Mouse (Mus musculus) stomach, embryonic 15.5 days (tissue): ENCODE results near the gene 1700029I15Rik. TPM values are rescaled to one million over a fixed set of nuclear protein-coding genes. Genes with fewer than 3 reads are reported as not detected.

Experiments
- ATAC-seq: fragments of 200-750 bp; cut with Nextera tagmentation; 2 replicates; pipeline ENCODE4 v1.8.0; 2017; ENCODE audit warnings: low read depth, moderate number of reproducible peaks, moderate TSS enrichment; ENCODE audit not compliant: insufficient read depth, low FRiP score
- H3K27ac ChIP-seq: fragments of 300-500 bp; sonication (generic); 2 replicates; pipeline ENCODE4 v1.5.1; 2015; ENCODE audit warnings: mild to moderate bottlenecking, inconsistent platforms
- H3K27me3 ChIP-seq: fragments of 300-500 bp; sonication (generic); replicated peaks from 2 replicates; pipeline ENCODE4 v1.6.1; 2015; ENCODE audit warnings: inconsistent platforms
- H3K36me3 ChIP-seq: fragments of 300-500 bp; sonication (generic); 2 replicates; pipeline ENCODE4 v1.6.1; 2015; ENCODE audit warnings: inconsistent platforms
- H3K4me1 ChIP-seq: fragments of 300-500 bp; sonication (generic); 2 replicates; pipeline ENCODE4 v1.6.1; 2015; ENCODE audit warnings: inconsistent platforms
- H3K4me2 ChIP-seq: fragments of 300-500 bp; sonication (generic); 2 replicates; pipeline ENCODE4 v1.6.1; 2015; ENCODE audit warnings: mild to moderate bottlenecking, inconsistent platforms
- H3K4me3 ChIP-seq: fragments of 300-500 bp; sonication (generic); replicated peaks from 2 replicates; pipeline ENCODE4 v1.5.1; 2015; ENCODE audit warnings: inconsistent platforms
- H3K9ac ChIP-seq: fragments of 300-500 bp; sonication (generic); 2 replicates; pipeline ENCODE4 v1.6.1; 2015; ENCODE audit warnings: inconsistent platforms
- H3K9me3 ChIP-seq: fragments of 300-500 bp; sonication (generic); 2 replicates; pipeline ENCODE4 v1.6.1; 2016; ENCODE audit warnings: inconsistent platforms
- WGBS: fragments of 180-500 bp; shearing (Covaris S2); methylation state at CpG from one replicate; pipeline ENCODE4 v1.1.7; 2015; 5-methylcytosine and 5-hydroxymethylcytosine counted together
- polyA plus RNA-seq: library from polyadenylated mRNA; unstranded; fragments of >200 nt; fragmentation: Nextera tagmentation; extraction: Ambion mirVana; gene quantifications from 2 replicates; pipeline ENCODE4 v1.2.1, GENCODE M21; 2015

Gene 1700029I15Rik
- polyA plus RNA-seq, 1 experiment from 2014 or later: 4.0 TPM

GRCm38 (mm10) chr2:92423702-92424461 is 41.5 kb downstream of the 1700029I15Rik start:
- H3K36me3 ChIP-seq: peaks cover 28% of the 10 kb centered on the region; the same call in 1 of the 2 replicates
- H3K4me1 ChIP-seq: peaks cover 45% of the 10 kb centered on the region
- H3K4me3 ChIP-seq: no peak overlapping the region
- 73% methylated on average over 9 of the region's 9 CpGs for WGBS
- peak overlapping the region; percentile 70 for H3K27ac ChIP-seq
- no peak overlapping the region for H3K4me2 ChIP-seq
- no peak overlapping the region for H3K9ac ChIP-seq
- no peaks in the 10 kb centered on the region for H3K9me3 ChIP-seq
- peak; percentile 37; the same call in 1 of the 2 replicates for ATAC-seq
- H3K27me3 ChIP-seq: no peaks in the 10 kb centered on the region

GRCm38 (mm10) chr2:92424462-92425308 is 42.3 kb downstream of the 1700029I15Rik start:
- Histone ChIP-seq H3K4me1 (peaks cover 47% of the 10 kb centered on the region), H3K4me2 (no peak overlapping the region), H3K27ac (peak overlapping the region; percentile 70), H3K9me3 (no peaks in the 10 kb centered on the region), H3K36me3 (peaks cover 26% of the 10 kb centered on the region; the same call in 1 of the 2 replicates), H3K4me3 (no peak overlapping the region), H3K9ac (no peak overlapping the region), H3K27me3 (no peaks in the 10 kb centered on the region)
- WGBS: 67% methylated on average over 9 of the region's 9 CpGs
- ATAC-seq: peak; percentile 58; the same call in 1 of the 2 replicates

- no peak overlapping the region for H3K9ac ChIP-seq
- peak overlapping the region; percentile 70 for H3K27ac ChIP-seq
- no peak for ATAC-seq
- no peak overlapping the region for H3K4me3 ChIP-seq
- H3K4me2 ChIP-seq: no peak overlapping the region
- H3K9me3 ChIP-seq: no peaks in the 10 kb centered on the region
- H3K36me3 ChIP-seq: peaks cover 22% of the 10 kb centered on the region; the same call in 1 of the 2 replicates
- no peaks in the 10 kb centered on the region for H3K27me3 ChIP-seq
- peaks cover 50% of the 10 kb centered on the region for H3K4me1 ChIP-seq
- WGBS: 69% methylated on average over 4 of the region's 4 CpGs
Measured at GRCm38 (mm10) chr2:92425366-92425765, 43.0 kb downstream of the 1700029I15Rik start.

- 65% methylated on average over 3 of the region's 3 CpGs for WGBS
- no peak for ATAC-seq
- H3K4me1 ChIP-seq: peaks cover 58% of the 10 kb centered on the region
- H3K27ac ChIP-seq: peak overlapping the region; percentile 81
- no peaks in the 10 kb centered on the region for H3K9me3 ChIP-seq
- H3K4me2 ChIP-seq: no peak overlapping the region
- no peak overlapping the region for H3K9ac ChIP-seq
- H3K4me3 ChIP-seq: no peak overlapping the region
- H3K36me3 ChIP-seq: peaks cover 17% of the 10 kb centered on the region; the same call in 1 of the 2 replicates
- no peaks in the 10 kb centered on the region for H3K27me3 ChIP-seq
Measured at GRCm38 (mm10) chr2:92426426-92426825, 44.1 kb downstream of the 1700029I15Rik start.

- Histone ChIP-seq H3K4me1 (peaks cover 72% of the 10 kb centered on the region), H3K9ac (no peak overlapping the region), H3K9me3 (no peaks in the 10 kb centered on the region), H3K27me3 (no peaks in the 10 kb centered on the region), H3K36me3 (0 out of 2 replicates have a peak, but pooled peaks cover 7% of the 10 kb centered on the region), H3K27ac (peak overlapping the region; percentile 81), H3K4me3 (no peak overlapping the region), H3K4me2 (no peak overlapping the region)
- 42% methylated on average over 6 of the region's 6 CpGs for WGBS
- peak; percentile 82 for ATAC-seq
Measured at GRCm38 (mm10) chr2:92427882-92428281, 45.5 kb downstream of the 1700029I15Rik start.

- H3K27me3 ChIP-seq: no peaks in the 10 kb centered on the region
- H3K9me3 ChIP-seq: no peaks in the 10 kb centered on the region
- H3K4me2 ChIP-seq: no peak overlapping the region
- H3K9ac ChIP-seq: no peak overlapping the region
- no peak for ATAC-seq
- no peak overlapping the region for H3K4me3 ChIP-seq
- no peaks in the 10 kb centered on the region for H3K36me3 ChIP-seq
- H3K27ac ChIP-seq: no peak overlapping the region
- WGBS: 72% methylated on average over 2 of the region's 2 CpGs
- peaks cover 64% of the 10 kb centered on the region for H3K4me1 ChIP-seq
Measured at GRCm38 (mm10) chr2:92430089-92430488, 47.8 kb downstream of the 1700029I15Rik start.

- Histone ChIP-seq H3K27ac (peak overlapping the region; percentile 23), H3K4me1 (peaks cover 56% of the 10 kb centered on the region), H3K9ac (no peak overlapping the region), H3K36me3 (no peaks in the 10 kb centered on the region), H3K9me3 (no peaks in the 10 kb centered on the region), H3K4me2 (peak overlapping the region; percentile 92), H3K4me3 (peak overlapping the region; percentile 17), H3K27me3 (no peaks in the 10 kb centered on the region)
- WGBS: 60% methylated on average over 21 of the region's 21 CpGs
- ATAC-seq: peak; percentile 27; the same call in 1 of the 2 replicates
Measured at GRCm38 (mm10) chr2:92430723-92431541, 48.6 kb downstream of the 1700029I15Rik start.

GRCm38 (mm10) chr2:92431611-92432179 is 49.4 kb downstream of the 1700029I15Rik start:
- 40% methylated on average over 11 of the region's 11 CpGs for WGBS
- no peak overlapping the region for H3K9ac ChIP-seq
- H3K27ac ChIP-seq: peak overlapping the region; percentile 23
- ATAC-seq: no peak
- peak overlapping the region; percentile 17 for H3K4me3 ChIP-seq
- H3K9me3 ChIP-seq: no peaks in the 10 kb centered on the region
- H3K4me2 ChIP-seq: peak overlapping the region; percentile 92
- no peaks in the 10 kb centered on the region for H3K36me3 ChIP-seq
- H3K4me1 ChIP-seq: peaks cover 48% of the 10 kb centered on the region
- no peaks in the 10 kb centered on the region for H3K27me3 ChIP-seq

GRCm38 (mm10) chr2:92432299-92433295 is 50.3 kb downstream of the 1700029I15Rik start:
- Histone ChIP-seq H3K27me3 (no peaks in the 10 kb centered on the region), H3K4me1 (peaks cover 43% of the 10 kb centered on the region), H3K4me2 (peak overlapping the region; percentile 92), H3K4me3 (peak overlapping the region; percentile 89), H3K9me3 (no peaks in the 10 kb centered on the region), H3K9ac (peak overlapping the region; percentile 76; the same call in 1 of the 2 replicates), H3K36me3 (no peaks in the 10 kb centered on the region), H3K27ac (peak overlapping the region; percentile 23; the same call in 1 of the 2 replicates)
- WGBS: 37% methylated on average over 17 of the region's 17 CpGs
- no peak for ATAC-seq
